Mouse (Mus musculus) telencephalon, adult 2 months (tissue): ENCODE measurements at regions not wholly inside any gene's neighbourhood (a gene's known extent, or its start where the extent isn't known, plus 50 kb on each side); places are given as distances from the start of the nearest gene placed in this dataset.

Source experiments
- DNase-seq: peaks from one replicate; pipeline ENCODE4 v3.0.0-alpha.2; 2011; ENCODE audit warnings: low read depth, low spot score

GRCm38 (mm10) chr5:70024571-70024970 is 432.4 kb upstream of the Gnpda2 start:
- peak; percentile 31 for DNase-seq

- DNase-seq, result no peak
Measured at GRCm38 (mm10) chr5:70011951-70012350, 419.8 kb upstream of the Gnpda2 start.
